Mouse (Mus musculus) forebrain, embryonic 16.5 days (tissue): ENCODE measurements around the gene Smtn. TPM values are rescaled to one million over a fixed set of nuclear protein-coding genes. Genes with fewer than 3 reads are reported as not detected.

Experiments
- ATAC-seq: fragments of 200-750 bp; cut with Nextera tagmentation; 2 replicates; pipeline ENCODE4 v1.8.0; 2017; ENCODE audit warnings: mild to moderate bottlenecking, moderate library complexity
- H3K27ac ChIP-seq: fragments of 300-500 bp; sonication (generic); 2 replicates; pipeline ENCODE4 v1.5.1; 2014; ENCODE audit warnings: low read length, control low read depth
- H3K27me3 ChIP-seq: fragments of 300-500 bp; sonication (generic); replicated peaks from 2 replicates; pipeline ENCODE4 v1.6.1; 2014; ENCODE audit warnings: low read length; ENCODE audit not compliant: control insufficient read depth, insufficient read depth
- H3K36me3 ChIP-seq: fragments of 300-500 bp; sonication (generic); 2 replicates; pipeline ENCODE4 v1.6.1; 2014; ENCODE audit not compliant: control insufficient read depth, insufficient read depth
- H3K4me1 ChIP-seq: fragments of 300-500 bp; sonication (generic); replicated peaks from 2 replicates; pipeline ENCODE4 v1.6.1; 2014; ENCODE audit warnings: low read length; ENCODE audit not compliant: control insufficient read depth, insufficient read depth
- H3K4me2 ChIP-seq: fragments of 300-500 bp; sonication (generic); 2 replicates; pipeline ENCODE4 v1.6.1; 2014; ENCODE audit warnings: mild to moderate bottlenecking, low read length, control low read depth
- H3K4me3 ChIP-seq: fragments of 300-500 bp; sonication (generic); replicated peaks from 2 replicates; pipeline ENCODE4 v1.5.1; 2014; ENCODE audit warnings: mild to moderate bottlenecking, low read length, control low read depth
- H3K9ac ChIP-seq: fragments of 300-500 bp; sonication (generic); replicated peaks from 2 replicates; pipeline ENCODE4 v1.6.1; 2014; ENCODE audit warnings: low read depth, low read length, control low read depth
- H3K9me3 ChIP-seq: fragments of 300-500 bp; sonication (generic); 2 replicates; pipeline ENCODE4 v1.6.1; 2016; ENCODE audit warnings: low read length; ENCODE audit not compliant: control insufficient read depth
- WGBS: fragments of 180-500 bp; shearing (Covaris S2); extraction: QIAGEN DNeasy Blood & Tissue Kit; methylation state at CpG from one replicate; pipeline ENCODE4 v1.1.7; 2014; 5-methylcytosine and 5-hydroxymethylcytosine counted together
- polyA plus RNA-seq: library from polyadenylated mRNA; unstranded; fragments of >200 nt; fragmentation: Nextera tagmentation; extraction: Ambion mirVana; gene quantifications from 2 replicates; pipeline ENCODE4 v1.2.1, GENCODE M21; 2015

Gene Smtn
- polyA plus RNA-seq, 1 experiment from 2014 or later: 17.7 TPM

DNA sequence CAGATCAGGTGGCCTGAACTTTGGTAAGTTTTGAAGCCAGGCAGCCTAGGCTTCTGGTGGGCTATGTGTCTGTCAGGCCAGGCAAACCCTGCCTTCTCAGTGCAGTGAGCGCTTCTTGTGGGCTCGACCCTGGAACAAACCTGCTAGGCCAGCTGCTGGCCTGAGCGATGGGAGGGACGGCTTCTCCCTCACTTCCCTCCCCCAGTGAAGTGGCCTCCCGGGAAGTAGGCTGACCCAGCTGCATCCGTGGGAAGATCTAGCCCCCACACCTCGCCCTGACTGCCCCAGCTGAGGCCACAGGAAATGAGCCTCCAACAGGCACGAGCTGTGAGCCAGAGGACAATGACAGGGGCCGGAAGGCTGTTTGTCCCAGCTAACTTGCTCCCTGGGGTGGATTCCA, 32.7 kb upstream of the Smtn start:
- ATAC-seq: no peak
- Histone ChIP-seq H3K27ac (no peak overlapping the region), H3K36me3 (no peaks in the 10 kb centered on the region), H3K4me1 (no peaks in the 10 kb centered on the region), H3K9ac (no peak overlapping the region), H3K27me3 (no peaks in the 10 kb centered on the region), H3K4me2 (no peak overlapping the region), H3K4me3 (no peak overlapping the region), H3K9me3 (no peaks in the 10 kb centered on the region)
- WGBS: 26% methylated on average over 9 of the region's 9 CpGs

- ATAC-seq: no peak
- H3K4me1 ChIP-seq: no peaks in the 10 kb centered on the region
- no peak overlapping the region for H3K4me3 ChIP-seq
- no peak overlapping the region for H3K4me2 ChIP-seq
- no peak overlapping the region for H3K27ac ChIP-seq
- H3K36me3 ChIP-seq: no peaks in the 10 kb centered on the region
- WGBS: 90% methylated on average over 6 of the region's 6 CpGs
- no peak overlapping the region for H3K9ac ChIP-seq
- no peaks in the 10 kb centered on the region for H3K27me3 ChIP-seq
- H3K9me3 ChIP-seq: no peaks in the 10 kb centered on the region
These were observed 31.8 kb upstream of the Smtn start for GRCm38 (mm10) chr11:3572181-3572580.

- no peak overlapping the region for H3K4me2 ChIP-seq
- no peak for ATAC-seq
- H3K9me3 ChIP-seq: no peaks in the 10 kb centered on the region
- WGBS: 85% methylated on average over 8 of the region's 8 CpGs
- no peak overlapping the region for H3K4me3 ChIP-seq
- no peaks in the 10 kb centered on the region for H3K27me3 ChIP-seq
- H3K9ac ChIP-seq: no peak overlapping the region
- H3K4me1 ChIP-seq: no peaks in the 10 kb centered on the region
- no peak overlapping the region for H3K27ac ChIP-seq
- no peaks in the 10 kb centered on the region for H3K36me3 ChIP-seq
These were observed 29.9 kb upstream of the Smtn start for GRCm38 (mm10) chr11:3570321-3570720.

GRCm38 (mm10) chr11:3567896-3568295, 27.5 kb upstream of the Smtn start:
- 89% methylated on average over 1 of the region's 1 CpGs for WGBS
- Histone ChIP-seq H3K27me3 (no peaks in the 10 kb centered on the region), H3K9ac (no peak overlapping the region), H3K9me3 (no peaks in the 10 kb centered on the region), H3K36me3 (no peaks in the 10 kb centered on the region), H3K4me2 (no peak overlapping the region), H3K4me1 (no peaks in the 10 kb centered on the region), H3K4me3 (no peak overlapping the region), H3K27ac (no peak overlapping the region)
- ATAC-seq: no peak

GRCm38 (mm10) chr11:3566018-3566417, 25.6 kb upstream of the Smtn start:
- no peak overlapping the region for H3K27ac ChIP-seq
- H3K36me3 ChIP-seq: no peaks in the 10 kb centered on the region
- no peaks in the 10 kb centered on the region for H3K4me1 ChIP-seq
- no peak for ATAC-seq
- H3K27me3 ChIP-seq: no peaks in the 10 kb centered on the region
- H3K4me2 ChIP-seq: no peak overlapping the region
- H3K9ac ChIP-seq: no peak overlapping the region
- no peak overlapping the region for H3K4me3 ChIP-seq
- WGBS: 78% methylated on average over 4 of the region's 4 CpGs
- H3K9me3 ChIP-seq: no peaks in the 10 kb centered on the region

DNA sequence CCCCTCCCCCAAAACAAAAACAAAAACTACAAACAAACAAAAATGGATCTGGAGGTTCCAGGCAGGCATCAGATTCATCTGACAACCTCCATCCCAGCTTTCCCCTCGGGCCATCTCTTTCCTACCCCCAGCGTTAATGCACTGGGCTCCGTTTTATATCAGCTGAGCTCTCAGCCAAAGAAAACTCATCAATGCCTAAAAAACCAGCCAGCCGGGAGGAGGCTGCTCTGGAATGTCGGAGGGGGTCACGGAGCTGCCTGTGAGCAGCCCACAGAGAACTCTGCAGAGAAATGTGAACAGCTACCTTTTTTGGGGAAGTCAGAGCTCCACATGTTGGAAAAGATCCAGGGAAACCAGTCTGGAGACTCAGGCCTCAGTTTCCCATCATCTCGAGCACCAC, 24.0 kb upstream of the Smtn start:
- H3K36me3 ChIP-seq: no peaks in the 10 kb centered on the region
- 59% methylated on average over 7 of the region's 7 CpGs for WGBS
- ATAC-seq: no peak
- H3K4me1 ChIP-seq: no peaks in the 10 kb centered on the region
- no peaks in the 10 kb centered on the region for H3K9me3 ChIP-seq
- no peaks in the 10 kb centered on the region for H3K27me3 ChIP-seq
- H3K27ac ChIP-seq: no peak overlapping the region
- no peak overlapping the region for H3K4me2 ChIP-seq
- H3K9ac ChIP-seq: no peak overlapping the region
- H3K4me3 ChIP-seq: no peak overlapping the region

- Histone ChIP-seq H3K4me3 (no peak overlapping the region), H3K27me3 (no peaks in the 10 kb centered on the region), H3K36me3 (no peaks in the 10 kb centered on the region), H3K4me1 (no peaks in the 10 kb centered on the region), H3K4me2 (no peak overlapping the region), H3K27ac (no peak overlapping the region), H3K9ac (no peak overlapping the region), H3K9me3 (no peaks in the 10 kb centered on the region)
- ATAC-seq: no peak
- WGBS: 91% methylated on average over 6 of the region's 6 CpGs
These were observed 23.4 kb upstream of the Smtn start for GRCm38 (mm10) chr11:3563853-3564252.

GRCm38 (mm10) chr11:3560202-3560601, 19.8 kb upstream of the Smtn start:
- Histone ChIP-seq H3K4me3 (no peak overlapping the region), H3K36me3 (no peaks in the 10 kb centered on the region), H3K4me2 (no peak overlapping the region), H3K9me3 (no peaks in the 10 kb centered on the region), H3K27me3 (no peaks in the 10 kb centered on the region), H3K27ac (no peak overlapping the region), H3K4me1 (no peaks in the 10 kb centered on the region), H3K9ac (no peak overlapping the region)
- no peak for ATAC-seq
- WGBS: 71% methylated on average over 5 of the region's 5 CpGs

DNA sequence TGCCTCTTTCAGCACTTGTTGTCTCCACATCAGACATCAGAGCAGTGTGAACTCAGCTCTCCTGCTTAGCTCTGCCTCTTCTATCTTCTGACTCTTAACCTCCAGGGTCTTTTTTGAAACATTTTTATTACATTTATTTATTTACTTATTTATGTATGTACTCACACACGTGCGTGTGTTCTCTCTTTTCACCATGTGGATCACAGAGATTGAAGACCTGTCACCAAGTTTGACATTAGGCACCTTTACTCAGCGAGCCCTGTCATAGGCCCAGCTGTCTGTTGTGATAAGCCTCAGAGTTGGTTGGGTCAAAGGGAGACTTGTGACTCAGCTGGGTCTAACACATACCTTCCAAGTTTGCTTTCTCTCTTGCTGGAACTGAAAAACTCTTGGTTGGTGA, 17.4 kb upstream of the Smtn start:
- Histone ChIP-seq H3K4me2 (no peak overlapping the region), H3K4me1 (no peaks in the 10 kb centered on the region), H3K9ac (no peak overlapping the region), H3K27ac (no peak overlapping the region), H3K9me3 (no peaks in the 10 kb centered on the region), H3K36me3 (no peaks in the 10 kb centered on the region), H3K4me3 (no peak overlapping the region), H3K27me3 (no peaks in the 10 kb centered on the region)
- ATAC-seq: no peak
- WGBS: 86% methylated on average over 3 of the region's 3 CpGs

DNA sequence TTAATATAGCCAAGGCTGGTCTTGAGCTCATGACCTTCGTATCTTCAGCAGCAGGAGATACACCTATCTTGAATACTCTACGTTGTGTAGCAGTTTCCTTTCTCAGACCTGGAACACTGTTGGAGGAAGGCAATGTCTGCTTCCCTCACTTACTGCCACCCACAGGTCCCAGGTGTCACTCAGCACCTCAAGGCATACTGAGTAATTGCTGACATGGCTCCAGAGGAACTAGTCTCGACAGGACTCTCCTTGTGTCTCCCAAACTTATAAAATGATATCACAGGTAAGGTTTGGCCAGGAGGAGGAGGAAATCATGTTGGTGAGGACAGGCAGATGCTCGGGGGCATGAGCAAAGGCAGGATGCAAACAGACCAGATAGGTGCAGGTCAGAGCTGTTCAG, 14.6 kb upstream of the Smtn start:
- H3K9ac ChIP-seq: no peak overlapping the region
- H3K27ac ChIP-seq: no peak overlapping the region
- no peak for ATAC-seq
- H3K9me3 ChIP-seq: no peaks in the 10 kb centered on the region
- H3K4me3 ChIP-seq: no peak overlapping the region
- no peaks in the 10 kb centered on the region for H3K4me1 ChIP-seq
- H3K4me2 ChIP-seq: no peak overlapping the region
- no peaks in the 10 kb centered on the region for H3K27me3 ChIP-seq
- H3K36me3 ChIP-seq: no peaks in the 10 kb centered on the region
- 85% methylated on average over 4 of the region's 4 CpGs for WGBS
